Mouse (Mus musculus) limb, embryonic 11.5 days (tissue): ENCODE data around the gene Nde1. TPM values are rescaled to one million over a fixed set of nuclear protein-coding genes. Genes with fewer than 3 reads are reported as not detected.

Experiments
- ATAC-seq: fragments of 200-750 bp; cut with Nextera tagmentation; 2 replicates; pipeline ENCODE4 v1.8.0; 2017; ENCODE audit warnings: low read depth; ENCODE audit not compliant: insufficient number of reproducible peaks, low FRiP score, low TSS enrichment
- DNase-seq: peaks from one replicate; pipeline ENCODE4 v3.0.0-alpha.2; 2015; ENCODE audit warnings: low spot score
- H3K27ac ChIP-seq: fragments of 300-500 bp; sonication (generic); replicated peaks from 2 replicates; pipeline ENCODE4 v1.5.1; 2014; ENCODE audit warnings: low read depth, mild to moderate bottlenecking, low read length
- H3K27me3 ChIP-seq: fragments of 300-500 bp; sonication (generic); 2 replicates; pipeline ENCODE4 v1.6.1; 2014; ENCODE audit warnings: mild to moderate bottlenecking, low read length, mixed read lengths; ENCODE audit not compliant: control insufficient read depth, insufficient read depth
- H3K36me3 ChIP-seq: fragments of 300-500 bp; sonication (generic); 2 replicates; pipeline ENCODE4 v1.6.1; 2014; ENCODE audit warnings: mild to moderate bottlenecking, low read length, moderate library complexity, mixed read lengths; ENCODE audit not compliant: control insufficient read depth, insufficient read depth
- H3K4me1 ChIP-seq: fragments of 300-500 bp; sonication (generic); 2 replicates; pipeline ENCODE4 v1.6.1; 2014; ENCODE audit warnings: low read length, mixed read lengths; ENCODE audit not compliant: control insufficient read depth, insufficient read depth
- H3K4me2 ChIP-seq: fragments of 300-500 bp; sonication (generic); 2 replicates; pipeline ENCODE4 v1.6.1; 2014; ENCODE audit warnings: low read depth, mild to moderate bottlenecking, moderate library complexity; ENCODE audit not compliant: severe bottlenecking
- H3K4me3 ChIP-seq: fragments of 300-500 bp; sonication (generic); 2 replicates; pipeline ENCODE4 v1.5.1; 2014; ENCODE audit warnings: low read depth, low read length
- H3K9ac ChIP-seq: fragments of 300-500 bp; sonication (generic); 2 replicates; pipeline ENCODE4 v1.6.1; 2014; ENCODE audit warnings: mild to moderate bottlenecking, low read length
- H3K9me3 ChIP-seq: fragments of 300-500 bp; sonication (generic); 2 replicates; pipeline ENCODE4 v1.6.1; 2016; ENCODE audit warnings: low read length; ENCODE audit not compliant: control insufficient read depth
- WGBS: fragments of 180-500 bp; shearing (Covaris S2); extraction: QIAGEN DNeasy Blood & Tissue Kit; methylation state at CpG from one replicate; pipeline ENCODE4 v1.1.7; 2014; 5-methylcytosine and 5-hydroxymethylcytosine counted together
- polyA plus RNA-seq: library from polyadenylated mRNA; unstranded; fragments of >200 nt; fragmentation: Nextera tagmentation; extraction: Ambion mirVana; gene quantifications from 2 replicates; pipeline ENCODE4 v1.2.1, GENCODE M21; 2014

Nde1 gene
- polyA plus RNA-seq, 1 experiment from 2014 or later: 187 TPM

- WGBS: 94% methylated on average over 1 of the region's 1 CpGs
- H3K4me1 ChIP-seq: peaks cover 5% of the 10 kb centered on the region; the same call in 1 of the 2 replicates
- no peak for DNase-seq
- ATAC-seq: no peak
- no peaks in the 10 kb centered on the region for H3K27me3 ChIP-seq
- no peak overlapping the region for H3K9ac ChIP-seq
- H3K9me3 ChIP-seq: no peaks in the 10 kb centered on the region
- peaks cover 37% of the 10 kb centered on the region for H3K36me3 ChIP-seq
- no peak overlapping the region for H3K4me3 ChIP-seq
- H3K4me2 ChIP-seq: no peak overlapping the region
- no peak overlapping the region for H3K27ac ChIP-seq
Measured at GRCm38 (mm10) chr16:14169706-14170105, 6.6 kb downstream of the Nde1 start.

- 67% methylated on average over 3 of the region's 3 CpGs for WGBS
Measured at GRCm38 (mm10) chr16:14178041-14178440, 15.0 kb downstream of the Nde1 start.

GRCm38 (mm10) chr16:14180163-14180733 is 17.2 kb downstream of the Nde1 start:
- Histone ChIP-seq H3K4me2 (no peak overlapping the region), H3K4me3 (no peak overlapping the region), H3K9me3 (no peaks in the 10 kb centered on the region), H3K4me1 (no peaks in the 10 kb centered on the region), H3K9ac (no peak overlapping the region), H3K36me3 (peaks cover 32% of the 10 kb centered on the region), H3K27ac (no peak overlapping the region), H3K27me3 (no peaks in the 10 kb centered on the region)
- DNase-seq: no peak
- ATAC-seq: no peak
- 92% methylated on average over 6 of the region's 6 CpGs for WGBS

More at GRCm38 (mm10) chr16:14178041-14178440, 15.0 kb downstream of the Nde1 start:
- Histone ChIP-seq H3K4me1 (no peaks in the 10 kb centered on the region), H3K9ac (no peak overlapping the region), H3K27ac (no peak overlapping the region), H3K4me3 (no peak overlapping the region), H3K36me3 (peaks cover 32% of the 10 kb centered on the region), H3K4me2 (no peak overlapping the region), H3K9me3 (no peaks in the 10 kb centered on the region), H3K27me3 (no peaks in the 10 kb centered on the region)
- DNase-seq (no peak), ATAC-seq (no peak)

- no peak overlapping the region for H3K4me2 ChIP-seq
- ATAC-seq: no peak
- 85% methylated on average over 5 of the region's 5 CpGs for WGBS
- H3K27me3 ChIP-seq: no peaks in the 10 kb centered on the region
- H3K36me3 ChIP-seq: peaks cover 30% of the 10 kb centered on the region
- no peak for DNase-seq
- no peak overlapping the region for H3K4me3 ChIP-seq
- H3K4me1 ChIP-seq: no peaks in the 10 kb centered on the region
- H3K27ac ChIP-seq: no peak overlapping the region
- no peak overlapping the region for H3K9ac ChIP-seq
- H3K9me3 ChIP-seq: no peaks in the 10 kb centered on the region
Measured at GRCm38 (mm10) chr16:14182360-14182759, 19.3 kb downstream of the Nde1 start.

GRCm38 (mm10) chr16:14183856-14184255 is 20.8 kb downstream of the Nde1 start:
- 71% methylated on average over 1 of the region's 1 CpGs for WGBS
- Histone ChIP-seq H3K27ac (no peak overlapping the region), H3K9me3 (no peaks in the 10 kb centered on the region), H3K27me3 (no peaks in the 10 kb centered on the region), H3K4me2 (no peak overlapping the region), H3K9ac (no peak overlapping the region), H3K36me3 (peaks cover 38% of the 10 kb centered on the region), H3K4me1 (no peaks in the 10 kb centered on the region), H3K4me3 (no peak overlapping the region)
- ATAC-seq (no peak), DNase-seq (no peak)

- Histone ChIP-seq H3K4me1 (no peaks in the 10 kb centered on the region), H3K9ac (no peak overlapping the region), H3K36me3 (peaks cover 40% of the 10 kb centered on the region), H3K9me3 (no peaks in the 10 kb centered on the region), H3K27me3 (no peaks in the 10 kb centered on the region), H3K4me3 (no peak overlapping the region), H3K4me2 (no peak overlapping the region), H3K27ac (no peak overlapping the region)
- ATAC-seq (no peak), DNase-seq (no peak)
- 93% methylated on average over 5 of the region's 5 CpGs for WGBS
Measured at GRCm38 (mm10) chr16:14185516-14185915, 22.4 kb downstream of the Nde1 start.

- no peaks in the 10 kb centered on the region for H3K9me3 ChIP-seq
- no peak overlapping the region for H3K27ac ChIP-seq
- no peaks in the 10 kb centered on the region for H3K4me1 ChIP-seq
- WGBS: 71% methylated on average over 9 of the region's 9 CpGs
- no peak overlapping the region for H3K9ac ChIP-seq
- peaks cover 12% of the 10 kb centered on the region for H3K36me3 ChIP-seq
- H3K4me3 ChIP-seq: no peak overlapping the region
- ATAC-seq: no peak
- H3K4me2 ChIP-seq: no peak overlapping the region
- H3K27me3 ChIP-seq: no peaks in the 10 kb centered on the region
- DNase-seq: no peak
Measured at GRCm38 (mm10) chr16:14194164-14194950, 31.3 kb downstream of the Nde1 start.

GRCm38 (mm10) chr16:14195427-14195826 is 32.4 kb downstream of the Nde1 start:
- DNase-seq: peak; percentile 48

More at GRCm38 (mm10) chr16:14195427-14195826, 32.4 kb downstream of the Nde1 start:
- ATAC-seq: no peak
- Histone ChIP-seq H3K27me3 (no peaks in the 10 kb centered on the region), H3K9ac (no peak overlapping the region), H3K4me1 (no peaks in the 10 kb centered on the region), H3K4me2 (no peak overlapping the region), H3K36me3 (peaks cover 9% of the 10 kb centered on the region), H3K4me3 (no peak overlapping the region), H3K27ac (no peak overlapping the region), H3K9me3 (no peaks in the 10 kb centered on the region)
- WGBS: 30% methylated on average over 1 of the region's 1 CpGs
